Mouse (Mus musculus): Measurements from ENCODE around the gene Eif5b.
"Not testable (repeated sequence)": the region's sequence is repeated elsewhere in the genome, so short reads cannot be mapped to it uniquely, and the experiment has no call there.

- TF ChIP-seq CEBPB (IDR thresholded peaks at IDR 0.05; ENCODE audit: low read depth); CTCF (IDR thresholded peaks at IDR 0.05; ENCODE audit: control insufficient read depth, insufficient read depth, insufficient read length); MAX (IDR thresholded peaks at IDR 0.05); USF1 (IDR thresholded peaks at IDR 0.05; ENCODE audit: low read depth); MYOG (IDR thresholded peaks at IDR 0.05; ENCODE audit: control insufficient read depth, extremely low read depth, insufficient read length); MYOD1 (IDR thresholded peaks at IDR 0.05; ENCODE audit: control insufficient read depth, insufficient read length, low read depth); FOSL1 (IDR thresholded peaks at IDR 0.05; ENCODE audit: insufficient read depth, low read length, poor library complexity, severe bottlenecking): not testable (repeated sequence)
Observed at GRCm38 (mm10) chr1:37976666-37977065, 21.1 kb upstream of the Eif5b start.

All from C2C12 (cell line).